Mouse (Mus musculus) C2C12 (cell line): ENCODE data around the gene Agbl3.

Experiments
- CEBPB ChIP-seq: IDR thresholded peaks from one replicate; pipeline ENCODE4 v1.6.1; 2011; ENCODE audit warnings: low read depth, mild to moderate bottlenecking, control low read depth, moderate library complexity
- CTCF ChIP-seq: IDR thresholded peaks from one replicate; pipeline ENCODE4 v1.5.1; 2011; ENCODE audit not compliant: control insufficient read depth, insufficient read depth, insufficient read length
- FOSL1 ChIP-seq: IDR thresholded peaks from one replicate; pipeline ENCODE4 v1.8.0; 2011; ENCODE audit warnings: mild to moderate bottlenecking, low read length; ENCODE audit not compliant: poor library complexity, insufficient read depth, severe bottlenecking
- MAX ChIP-seq: IDR thresholded peaks from one replicate; pipeline ENCODE4 v1.6.1; 2011; ENCODE audit warnings: mild to moderate bottlenecking, control low read depth
- MYOD1 ChIP-seq: IDR thresholded peaks from one replicate; pipeline ENCODE4 v1.6.1; 2011; ENCODE audit warnings: low read depth; ENCODE audit not compliant: control insufficient read depth, insufficient read length
- MYOG ChIP-seq: IDR thresholded peaks from one replicate; pipeline ENCODE4 v1.6.1; 2011; ENCODE audit not compliant: control insufficient read depth, insufficient read length; ENCODE audit errors: extremely low read depth
- USF1 ChIP-seq: IDR thresholded peaks from one replicate; pipeline ENCODE4 v1.6.1; 2011; ENCODE audit warnings: low read depth, mild to moderate bottlenecking, control low read depth, moderate library complexity

GRCm38 (mm10) chr6:34875268-34875761 lies 95.1 kb downstream of the Agbl3 start:
- TF ChIP-seq MAX = no peak
- no peak for TF ChIP-seq MYOD1
- no peak for TF ChIP-seq CTCF
- TF ChIP-seq MYOG = no peak
- TF ChIP-seq USF1 = no peak
- no peak for TF ChIP-seq CEBPB
- no peak for TF ChIP-seq FOSL1
